ENCODE assay signal across 10 mouse cellular contexts in the genomic region with DNA sequence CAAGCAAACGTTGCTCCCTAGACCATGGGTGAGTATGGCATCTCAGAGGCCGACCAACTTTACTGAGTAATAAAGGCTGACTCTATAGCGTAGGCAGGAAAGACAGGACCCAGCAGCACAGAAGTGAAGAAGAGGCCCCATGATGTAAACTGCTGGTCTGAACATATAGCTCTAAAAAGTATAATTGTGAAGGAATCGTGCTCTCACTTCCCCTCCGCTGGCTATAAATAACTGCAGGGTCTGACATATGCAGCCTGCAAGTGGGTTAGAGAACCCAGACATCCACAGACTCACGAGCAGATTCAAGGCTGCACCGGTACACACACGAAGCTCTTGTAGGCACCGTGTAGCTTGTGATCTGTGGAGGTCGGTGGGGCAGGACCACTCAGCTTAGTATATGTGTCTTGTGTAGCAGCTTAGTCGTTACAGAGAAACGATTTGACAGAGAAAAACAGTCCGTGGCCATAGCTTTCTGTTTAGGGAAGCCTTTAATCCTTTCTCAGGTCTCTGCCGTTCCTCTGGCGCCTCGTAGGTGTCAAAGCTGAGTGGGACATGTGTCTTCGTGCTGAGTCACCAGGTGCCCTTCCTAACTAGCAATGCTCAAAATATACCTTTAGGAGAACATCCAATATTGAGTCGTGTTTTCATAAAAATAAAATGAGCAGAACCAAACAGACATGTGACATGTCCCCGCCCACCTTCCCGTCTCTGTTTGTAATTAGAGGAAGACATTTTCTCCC.
A peak's percentile ranks its signal among the peaks of the same experiment; 100 is the strongest.
DNase-seq lines count a peak whose midpoint lies in the region; ATAC-seq and TF ChIP-seq lines count a peak whose summit lies in the region.
"Had no signal": no experiment of that assay in that cellular context is flagged by ENCODE, and none has a peak within 500 bp of the region (broad histone marks: within the 10 kb centered on the region; RNA-seq: fewer than 3 reads in every experiment).

No protein-coding gene starts in this region.

- intact Hi-C loops in left cerebral cortex, postnatal 14 days (cut with DNase I) = no loop called here

- no peaks in the 10 kb centered on the region for H3K9me3 ChIP-seq in embryonic facial prominence, embryonic 14.5 days (ENCODE audit: control insufficient read depth, low read length)
- no peaks in the 10 kb centered on the region for H3K9me3 ChIP-seq in stomach, postnatal 0 days (ENCODE audit: control insufficient read depth, low read length)

- H3K27me3 ChIP-seq in embryonic facial prominence, embryonic 14.5 days (replicated peaks; ENCODE audit: control insufficient read depth, insufficient read depth, low read length) = no peaks in the 10 kb centered on the region
- H3K27me3 ChIP-seq in splenic B cell, adult 2 months (ENCODE audit: control insufficient read depth, insufficient read depth, low read length, poor library complexity, severe bottlenecking) = no peaks in the 10 kb centered on the region
- no peaks in the 10 kb centered on the region for H3K27me3 ChIP-seq in stomach, postnatal 0 days (ENCODE audit: control insufficient read depth, insufficient read depth, low read length)

- H3K9ac ChIP-seq in embryonic facial prominence, embryonic 14.5 days (ENCODE audit: low read depth, low read length) = no peak overlapping the region
- no peak overlapping the region for H3K9ac ChIP-seq in stomach, postnatal 0 days (ENCODE audit: low read length)
- H3K9ac ChIP-seq: hindbrain, embryonic 14.5 days had no signal

- WGBS in embryonic facial prominence, embryonic 14.5 days = 68% methylated on average over 20 of the region's 20 CpGs
- 60% methylated on average over 20 of the region's 20 CpGs for WGBS in stomach, postnatal 0 days

- H3K4me2 ChIP-seq in embryonic facial prominence, embryonic 14.5 days (ENCODE audit: low read depth, low read length) = no peak overlapping the region; the same call in 1 of the 2 replicates
- H3K4me2 ChIP-seq in stomach, postnatal 0 days (replicated peaks; ENCODE audit: low read depth) = no peak overlapping the region
- H3K4me2 ChIP-seq: hindbrain, embryonic 14.5 days had no signal

- no peak for TF ChIP-seq EP300 in stomach, postnatal 0 days (optimal IDR thresholded peaks at IDR 0.05)

- no peaks in the 10 kb centered on the region for H3K4me1 ChIP-seq in embryonic facial prominence, embryonic 14.5 days (ENCODE audit: control insufficient read depth, insufficient read depth, low read length)
- H3K4me1 ChIP-seq in stomach, postnatal 0 days (replicated peaks; ENCODE audit: control insufficient read depth, insufficient read depth) = no peaks in the 10 kb centered on the region

- 0 out of 2 replicates have a peak overlapping the region, but pooled peaks have one; percentile 52 for H3K27ac ChIP-seq in embryonic facial prominence, embryonic 14.5 days (replicated peaks; ENCODE audit: low read depth, low read length)
- no peak overlapping the region for H3K27ac ChIP-seq in stomach, postnatal 0 days (replicated peaks)
- H3K27ac ChIP-seq: hindbrain, embryonic 14.5 days had no signal

- H3K4me3 ChIP-seq in embryonic facial prominence, embryonic 14.5 days (ENCODE audit: low read depth, low read length) = no peak overlapping the region
- no peak overlapping the region for H3K4me3 ChIP-seq in stomach, postnatal 0 days (ENCODE audit: low read depth, low read length)

- H3K36me3 ChIP-seq in embryonic facial prominence, embryonic 14.5 days (ENCODE audit: control insufficient read depth, insufficient read depth, low read length) = no peaks in the 10 kb centered on the region
- H3K36me3 ChIP-seq in splenic B cell, adult 2 months (ENCODE audit: control insufficient read depth, insufficient read depth, low read length, poor library complexity, severe bottlenecking) = no peaks in the 10 kb centered on the region
- H3K36me3 ChIP-seq in stomach, postnatal 0 days (ENCODE audit: control insufficient read depth, insufficient read depth, low read length) = no peaks in the 10 kb centered on the region

- ATAC-seq in embryonic facial prominence, embryonic 14.5 days (ENCODE audit: low read depth) = no peak
- no peak for ATAC-seq in stomach, postnatal 0 days (ENCODE audit: low FRiP score, low TSS enrichment)

- no peak for TF ChIP-seq CTCF in stomach, postnatal 0 days (IDR thresholded peaks at IDR 0.05; ENCODE audit: low read depth)

- DNase-seq in right cerebral cortex, adult 18-20 months = peak; percentile 86
- DNase-seq in right cerebral cortex, postnatal 4 days = no peak
- no peak for DNase-seq in embryonic facial prominence, embryonic 14.5 days (ENCODE audit: low spot score)
- peak; percentile 60 to 86 for DNase-seq in left cerebral cortex, postnatal 14 days (ENCODE audit: low spot score in 2 of 2)
- DNase-seq in splenic B cell, adult 2 months (ENCODE audit: low read depth, low spot score) = peak; percentile 59
- no peak for DNase-seq in kidney, postnatal 14 days
- no peak for DNase-seq in cerebellum, postnatal 36 days
- no peak for DNase-seq in stomach, postnatal 0 days (ENCODE audit: low spot score)
- DNase-seq: cerebellum, adult 18-20 months had no signal

Comparison
In these comparisons a context has a peak if more than half of its experiments do, and no peak if none do; other contexts are left out.
1. DNase-seq: peak in right cerebral cortex, adult 18-20 months (single experiment), left cerebral cortex, postnatal 14 days (2 of 2) and splenic B cell, adult 2 months (single experiment); none in right cerebral cortex, postnatal 4 days (single experiment), embryonic facial prominence, embryonic 14.5 days (single experiment), kidney, postnatal 14 days (single experiment), cerebellum, postnatal 36 days (0 of 2) and stomach, postnatal 0 days (single experiment).